Mouse (Mus musculus) stomach, postnatal 0 days (tissue): ENCODE data around the gene Foxred2.

Experiments
- CTCF ChIP-seq: IDR thresholded peaks from 2 replicates; pipeline ENCODE4 v1.5.1; 2016; ENCODE audit warnings: antibody characterized with exemption, low read depth, mild to moderate bottlenecking, moderate library complexity
- EP300 ChIP-seq: optimal IDR thresholded peaks from 2 replicates; pipeline ENCODE3; 2016; ENCODE audit warnings: antibody characterized with exemption

DNA sequence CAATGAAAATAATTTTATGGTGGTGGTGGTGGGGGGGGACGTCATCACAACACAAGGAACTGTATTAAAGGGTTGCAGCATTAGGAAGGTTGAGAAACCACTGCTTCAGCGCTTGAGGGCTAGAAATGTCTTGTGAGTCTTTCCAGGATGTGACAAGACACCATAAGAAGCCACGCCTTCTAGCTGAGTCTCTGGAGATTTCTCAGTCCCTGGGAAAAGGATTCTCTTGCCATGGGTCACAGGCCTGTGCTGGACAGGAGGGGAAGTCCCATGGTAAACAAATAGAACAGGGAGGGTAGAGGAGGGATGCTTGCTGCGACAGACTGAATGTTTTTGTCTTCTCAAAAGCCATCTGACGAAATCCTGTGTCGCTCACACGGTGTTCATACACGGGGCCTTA is 64.8 kb downstream of the Foxred2 start:
- TF ChIP-seq CTCF (no peak), EP300 (no peak)
